Mouse (Mus musculus) embryonic facial prominence, embryonic 12.5 days (tissue): ENCODE measurements around the gene Ptger3. TPM values are rescaled to one million over a fixed set of nuclear protein-coding genes. Genes with fewer than 3 reads are reported as not detected.

Experiments used
- ATAC-seq: fragments of 200-750 bp; cut with Nextera tagmentation; 2 replicates; pipeline ENCODE4 v1.8.0; 2017; ENCODE audit not compliant: insufficient number of reproducible peaks, insufficient read depth, low FRiP score, low TSS enrichment
- H3K27ac ChIP-seq: fragments of 300-500 bp; sonication (generic); 2 replicates; pipeline ENCODE4 v1.5.1; 2016; ENCODE audit warnings: mild to moderate bottlenecking
- H3K27me3 ChIP-seq: fragments of 300-500 bp; sonication (generic); 2 replicates; pipeline ENCODE4 v1.6.1; 2016; ENCODE audit warnings: mild to moderate bottlenecking, moderate library complexity
- H3K36me3 ChIP-seq: fragments of 300-500 bp; sonication (generic); 2 replicates; pipeline ENCODE4 v1.6.1; 2016; ENCODE audit warnings: mild to moderate bottlenecking
- H3K4me1 ChIP-seq: fragments of 300-500 bp; sonication (generic); 2 replicates; pipeline ENCODE4 v1.6.1; 2016
- H3K4me2 ChIP-seq: fragments of 300-500 bp; sonication (generic); replicated peaks from 2 replicates; pipeline ENCODE4 v1.6.1; 2016; ENCODE audit warnings: mild to moderate bottlenecking, moderate library complexity
- H3K4me3 ChIP-seq: fragments of 300-500 bp; sonication (generic); 2 replicates; pipeline ENCODE4 v1.5.1; 2016; ENCODE audit warnings: mild to moderate bottlenecking
- H3K9ac ChIP-seq: fragments of 300-500 bp; sonication (generic); 2 replicates; pipeline ENCODE4 v1.6.1; 2016; ENCODE audit warnings: mild to moderate bottlenecking, moderate library complexity
- H3K9me3 ChIP-seq: fragments of 300-500 bp; sonication (generic); 2 replicates; pipeline ENCODE4 v1.6.1; 2016; ENCODE audit warnings: mild to moderate bottlenecking, moderate library complexity
- WGBS: fragments of 180-500 bp; shearing (Covaris S2); methylation state at CpG from one replicate; pipeline ENCODE4 v1.1.7; 2016; 5-methylcytosine and 5-hydroxymethylcytosine counted together
- microRNA counts: library from miRNA; unstranded; fragments of <30 nt; microRNA quantifications from one replicate; lab custom pipeline; 2017
- microRNA-seq: library from miRNA; unstranded; fragments of <30 nt; microRNA quantifications from one replicate; pipeline ENCODE4, GENCODE M21; 2017
- polyA plus RNA-seq: library from polyadenylated mRNA; unstranded; fragments of >200 nt; fragmentation: Nextera tagmentation; extraction: Ambion mirVana; gene quantifications from 2 replicates; pipeline ENCODE4 v1.2.1, GENCODE M21; 2016

The Ptger3 gene
- polyA plus RNA-seq, 1 experiment from 2014 or later: 6.1 TPM

DNA sequence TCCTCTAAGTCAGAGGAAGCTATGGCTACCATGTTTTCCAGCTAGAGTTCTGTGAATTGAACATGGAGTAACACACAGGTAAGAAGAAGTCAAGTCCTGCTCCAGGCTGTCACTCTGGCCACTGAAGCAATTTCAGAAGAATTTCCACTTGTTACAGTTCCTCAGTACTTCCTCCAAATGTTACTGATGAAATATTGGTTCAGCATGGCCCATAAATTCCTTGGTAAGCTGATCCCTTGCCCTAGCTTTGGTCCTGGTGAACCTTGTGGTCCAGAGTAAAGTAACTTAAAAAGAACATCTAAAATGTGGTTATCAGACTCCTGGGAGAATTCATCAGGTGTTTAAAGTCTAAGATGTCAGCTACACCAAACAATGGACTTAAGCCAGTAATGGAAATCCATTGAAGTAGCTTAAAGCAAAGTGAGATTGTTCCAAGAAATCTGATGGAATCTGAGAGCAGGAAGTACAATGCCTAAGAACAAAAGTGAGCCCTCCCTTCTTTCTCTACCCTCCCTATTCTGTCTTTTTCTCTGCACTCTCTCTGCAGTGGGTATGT lies 97.9 kb downstream of the Ptger3 start:
- H3K9ac ChIP-seq: no peak overlapping the region
- H3K9me3 ChIP-seq: no peaks in the 10 kb centered on the region
- H3K4me1 ChIP-seq: peaks cover 6% of the 10 kb centered on the region; the same call in 1 of the 2 replicates
- no peaks in the 10 kb centered on the region for H3K36me3 ChIP-seq
- no peak overlapping the region for H3K4me2 ChIP-seq
- no peak for ATAC-seq
- H3K27ac ChIP-seq: no peak overlapping the region
- no peak overlapping the region for H3K4me3 ChIP-seq
- no peaks in the 10 kb centered on the region for H3K27me3 ChIP-seq

DNA sequence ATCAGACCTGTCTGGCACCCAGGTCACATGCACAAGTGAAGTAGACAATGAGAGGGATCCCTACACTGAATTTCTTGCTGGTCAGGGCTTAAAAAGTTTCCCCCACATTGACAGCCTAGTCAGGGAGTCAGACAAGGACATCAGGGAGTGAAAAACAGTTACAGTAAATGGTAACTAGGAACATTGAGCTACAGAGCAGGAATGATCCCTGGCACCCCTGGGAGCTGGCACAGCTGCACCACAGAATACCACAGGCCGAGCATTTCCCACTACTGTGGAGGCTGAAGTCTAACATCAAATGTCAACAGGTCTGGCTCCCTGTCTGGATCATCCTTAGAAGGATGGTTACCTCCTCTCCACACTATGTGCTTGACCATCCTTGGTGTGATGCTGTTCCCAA lies 98.8 kb downstream of the Ptger3 start:
- no peak for ATAC-seq
- Histone ChIP-seq H3K36me3 (no peaks in the 10 kb centered on the region), H3K27ac (no peak overlapping the region), H3K4me1 (peaks cover 6% of the 10 kb centered on the region; the same call in 1 of the 2 replicates), H3K9me3 (no peaks in the 10 kb centered on the region), H3K4me2 (no peak overlapping the region), H3K4me3 (no peak overlapping the region), H3K9ac (no peak overlapping the region), H3K27me3 (no peaks in the 10 kb centered on the region)
- WGBS: 31% methylated on average over 1 of the region's 1 CpGs

DNA sequence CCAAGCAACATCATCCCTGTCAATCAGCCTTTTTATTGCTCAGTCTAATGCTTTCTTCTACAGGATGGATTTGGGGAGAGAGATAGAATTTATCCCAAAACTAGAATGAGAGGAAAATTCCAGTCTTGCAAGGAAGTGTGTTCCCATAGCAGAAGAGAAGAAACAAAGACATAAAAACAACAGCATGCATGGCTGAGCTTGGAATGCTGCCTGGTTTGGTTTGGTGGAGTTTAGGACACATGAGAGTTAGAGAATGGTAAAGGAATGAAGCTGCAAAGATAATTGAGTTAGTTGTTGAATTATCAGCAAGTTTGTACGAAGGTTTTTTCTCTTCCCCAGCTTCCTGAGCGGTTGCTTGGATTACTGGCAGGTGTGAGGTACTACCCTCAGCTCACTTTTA lies 99.5 kb downstream of the Ptger3 start:
- no peaks in the 10 kb centered on the region for H3K27me3 ChIP-seq
- ATAC-seq: no peak
- WGBS: 71% methylated on average over 2 of the region's 2 CpGs

DNA sequence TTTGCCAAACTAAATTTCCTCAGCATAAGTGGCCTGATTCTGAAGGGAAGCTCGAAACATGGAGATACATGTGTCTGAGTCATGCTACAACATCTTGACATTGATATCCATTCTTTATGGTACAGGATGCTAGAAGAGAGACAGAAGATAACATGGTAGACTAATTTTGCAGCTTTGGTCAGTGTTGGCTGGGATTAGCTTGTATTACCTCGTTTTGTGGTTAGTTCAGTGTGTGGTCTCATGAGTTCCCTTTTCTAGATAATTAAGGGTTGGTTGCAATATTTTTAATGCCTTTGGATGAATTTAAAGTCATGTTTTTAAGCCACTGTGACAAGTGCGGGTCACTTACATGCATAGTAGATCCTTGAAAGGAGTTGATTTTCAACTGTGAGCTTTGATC lies 119.4 kb downstream of the Ptger3 start:
- H3K4me1 ChIP-seq: no peaks in the 10 kb centered on the region
- WGBS: 81% methylated on average over 3 of the region's 3 CpGs
- H3K27ac ChIP-seq: no peak overlapping the region
- no peak overlapping the region for H3K4me2 ChIP-seq
- no peaks in the 10 kb centered on the region for H3K9me3 ChIP-seq
- no peaks in the 10 kb centered on the region for H3K36me3 ChIP-seq
- H3K27me3 ChIP-seq: no peaks in the 10 kb centered on the region
- no peak overlapping the region for H3K9ac ChIP-seq
- ATAC-seq: no peak
- H3K4me3 ChIP-seq: no peak overlapping the region

More for the DNA sequence above, 99.5 kb downstream of the Ptger3 start:
- Histone ChIP-seq H3K9ac (no peak overlapping the region), H3K4me2 (no peak overlapping the region), H3K27ac (no peak overlapping the region), H3K9me3 (no peaks in the 10 kb centered on the region), H3K36me3 (no peaks in the 10 kb centered on the region), H3K4me1 (peaks cover 6% of the 10 kb centered on the region; the same call in 1 of the 2 replicates), H3K4me3 (no peak overlapping the region)

DNA sequence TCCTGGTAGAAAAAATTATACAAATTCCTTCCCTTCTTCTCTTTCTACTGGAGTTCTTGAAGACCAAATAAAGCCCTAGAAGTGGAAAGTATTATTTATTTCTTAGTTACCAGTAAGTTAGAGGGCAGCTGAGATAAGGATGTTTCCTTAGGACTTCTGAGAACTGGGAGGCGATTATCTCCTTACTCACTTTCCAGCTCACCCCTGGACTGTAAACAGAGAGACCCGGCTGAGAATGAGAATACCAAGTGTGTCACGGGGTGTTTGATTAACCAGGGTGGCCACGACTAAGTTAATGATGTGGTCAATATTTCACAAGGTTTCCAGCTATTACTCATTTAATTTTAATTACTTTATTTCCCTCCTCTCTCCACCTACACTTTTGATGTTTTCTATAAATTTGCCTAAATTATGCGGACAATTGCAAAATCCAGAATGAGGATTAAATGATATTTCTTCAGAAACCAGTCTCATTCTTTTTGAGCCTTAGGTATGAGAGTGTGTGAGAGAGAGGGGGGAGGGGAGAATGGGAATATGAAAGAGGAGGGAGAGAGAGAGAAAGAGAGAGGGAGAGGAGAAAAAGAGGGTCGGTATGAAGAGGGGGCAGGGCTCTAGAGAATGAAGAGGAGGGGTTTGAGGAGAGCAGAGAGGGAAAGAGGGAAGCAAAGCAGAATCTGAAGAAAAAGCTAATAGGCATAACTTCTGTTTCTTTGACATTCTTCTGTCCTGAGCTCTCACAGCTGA lies 121.9 kb downstream of the Ptger3 start:
- H3K9me3 ChIP-seq: no peaks in the 10 kb centered on the region
- no peak overlapping the region for H3K4me3 ChIP-seq
- WGBS: 62% methylated on average over 6 of the region's 6 CpGs
- H3K4me1 ChIP-seq: no peaks in the 10 kb centered on the region
- H3K27ac ChIP-seq: no peak overlapping the region
- ATAC-seq: no peak
- no peak overlapping the region for H3K9ac ChIP-seq
- no peaks in the 10 kb centered on the region for H3K36me3 ChIP-seq
- no peaks in the 10 kb centered on the region for H3K27me3 ChIP-seq
- H3K4me2 ChIP-seq: no peak overlapping the region

MicroRNA genes within 50 kb of the gene (microRNA counts, 519-probe panel; counts per million panel counts)
- microRNA mmu-miR-186 (lab: Ali Mortazavi, UCI): 460 counts per million, percentile 65 among the panel's probes with 10 or more counts

Small RNAs within 50 kb of the gene (microRNA-seq; reads per million reads assigned to microRNA genes)
- gene Mir186: 463 reads per million, percentile 68 among the genes with 10 or more reads in this experiment

Other genes starting within 250 kb of the Ptger3 start
- gene Zranb2, start 32.7 kb upstream of the Ptger3 start, polyA plus RNA-seq: 115 and 125 TPM in 2 replicates